Mouse (Mus musculus) MEL (cell line): ENCODE data around the gene Ints4. TPM values are rescaled to one million over a fixed set of nuclear protein-coding genes. Genes with fewer than 3 reads are reported as not detected.

Experiments used
- DNase-seq: peaks from one replicate; pipeline ENCODE4 v3.0.0; 2011; ENCODE audit warnings: low read depth, low spot score
- H3K27ac ChIP-seq: 2 replicates; pipeline ENCODE4 v1.5.1; 2012; ENCODE audit warnings: low read depth, mild to moderate bottlenecking, control low read depth, low read length, moderate library complexity; ENCODE audit not compliant: control insufficient read depth
- H3K27me3 ChIP-seq, 2 experiments: fragments of 150-350 bp in 1 of 2; sonication (generic) in 1 of 2; 2 replicates each; pipeline ENCODE4 v1.6.1; 2012; ENCODE audit warnings: low read length in 2 of 2, mild to moderate bottlenecking in 2 of 2, improper control_type of control experiment in 1 of 2, moderate library complexity in 1 of 2; ENCODE audit not compliant: insufficient read depth in 2 of 2, control insufficient read depth in 1 of 2
- H3K36me3 ChIP-seq, 2 experiments: 2 replicates each; pipeline ENCODE4 v1.6.1; 2012 to 2014; ENCODE audit warnings: low read length in 2 of 2, improper control_type of control experiment in 1 of 2, inconsistent platforms in 1 of 2, mild to moderate bottlenecking in 1 of 2; ENCODE audit not compliant: insufficient read depth in 2 of 2, control insufficient read depth in 1 of 2
- H3K4me1 ChIP-seq, 2 experiments: fragments of 150-350 bp in 1 of 2; sonication (generic) in 1 of 2; 2 replicates each; pipeline ENCODE4 v1.6.1; 2012; ENCODE audit warnings: low read length in 2 of 2, improper control_type of control experiment in 1 of 2, mild to moderate bottlenecking in 1 of 2; ENCODE audit not compliant: insufficient read depth in 2 of 2, control insufficient read depth in 1 of 2
- H3K4me3 ChIP-seq, 2 experiments: fragments of 150-350 bp in 1 of 2; sonication (generic) in 1 of 2; 2 replicates each; pipeline ENCODE4 v1.5.1; 2012; ENCODE audit warnings: low read depth in 2 of 2, low read length in 2 of 2, mild to moderate bottlenecking in 2 of 2, moderate library complexity in 2 of 2, control low read depth in 1 of 2, improper control_type of control experiment in 1 of 2; ENCODE audit not compliant: control insufficient read depth in 1 of 2, insufficient read depth in 1 of 2
- H3K79me2 ChIP-seq: 2 replicates; pipeline ENCODE4 v1.6.1; 2012; ENCODE audit warnings: mild to moderate bottlenecking, low read length, moderate library complexity; ENCODE audit not compliant: control insufficient read depth, poor library complexity, insufficient read depth
- H3K9ac ChIP-seq: 2 replicates; pipeline ENCODE4 v1.6.1; 2012; ENCODE audit warnings: low read depth, mild to moderate bottlenecking, control low read depth, low read length, moderate library complexity; ENCODE audit not compliant: control insufficient read depth, poor library complexity, severe bottlenecking
- H3K9me3 ChIP-seq: fragments of 150-350 bp; sonication (generic); replicated peaks from 2 replicates; pipeline ENCODE4 v1.6.1; 2012; ENCODE audit warnings: mild to moderate bottlenecking, low read length, improper control_type of control experiment, moderate library complexity; ENCODE audit not compliant: insufficient read depth
- BHLHE40 ChIP-seq: IDR thresholded peaks from 2 replicates; pipeline ENCODE4 v1.6.1; 2012; ENCODE audit warnings: low read depth, mild to moderate bottlenecking, inconsistent platforms, low read length, improper control_type of control experiment, borderline replicate concordance
- CHD1 ChIP-seq: IDR thresholded peaks from 2 replicates; pipeline ENCODE4 v1.6.1; 2012; ENCODE audit warnings: low read depth, mild to moderate bottlenecking, inconsistent platforms, low read length, improper control_type of control experiment
- CHD2 ChIP-seq: IDR thresholded peaks from 2 replicates; pipeline ENCODE4 v1.6.1; 2011; ENCODE audit warnings: low read length, improper control_type of control experiment
- CTCF ChIP-seq, 3 experiments: IDR thresholded peaks in 2 of 3; conservative IDR thresholded peaks in 1 of 3; 2 replicates each; pipeline ENCODE4 v1.5.1; 2011 to 2012; ENCODE audit warnings: low read length in 3 of 3, low read depth in 2 of 3, mild to moderate bottlenecking in 2 of 3, improper control_type of control experiment in 1 of 3, inconsistent platforms in 1 of 3, mixed read lengths in 1 of 3, moderate library complexity in 1 of 3; ENCODE audit not compliant: control insufficient read depth in 1 of 3, insufficient read depth in 1 of 3, poor library complexity in 1 of 3, severe bottlenecking in 1 of 3
- E2F4 ChIP-seq: IDR thresholded peaks from 2 replicates; pipeline ENCODE4 v1.6.1; 2011; ENCODE audit warnings: low read depth, low read length, improper control_type of control experiment, borderline replicate concordance
- ELF1 ChIP-seq: IDR thresholded peaks from 2 replicates; pipeline ENCODE4 v1.6.1; 2014; ENCODE audit warnings: low read depth, mild to moderate bottlenecking, inconsistent platforms, low read length, improper control_type of control experiment, moderate library complexity
- EP300 ChIP-seq, 2 experiments: IDR thresholded peaks; 2 replicates each; pipeline ENCODE4 v1.6.1; 2011; ENCODE audit warnings: improper control_type of control experiment in 2 of 2, low read length in 2 of 2, low read depth in 1 of 2, mild to moderate bottlenecking in 1 of 2
- ETS1 ChIP-seq: IDR thresholded peaks from 2 replicates; pipeline ENCODE4 v1.6.1; 2012; ENCODE audit warnings: low read depth, mild to moderate bottlenecking, inconsistent platforms, low read length, improper control_type of control experiment, moderate library complexity
- GABPA ChIP-seq: IDR thresholded peaks from 2 replicates; pipeline ENCODE4 v1.6.1; 2012; ENCODE audit warnings: low read depth, mild to moderate bottlenecking, inconsistent platforms, low read length, improper control_type of control experiment, moderate library complexity
- GATA1 ChIP-seq: IDR thresholded peaks from 2 replicates; pipeline ENCODE4 v1.6.1; 2011; ENCODE audit warnings: low read depth, low read length, improper control_type of control experiment
- JUND ChIP-seq: IDR thresholded peaks from 2 replicates; pipeline ENCODE4 v1.6.1; 2011; ENCODE audit warnings: low read depth, mild to moderate bottlenecking, improper control_type of control experiment, low read length
- KAT2A ChIP-seq: conservative IDR thresholded peaks from 2 replicates; pipeline ENCODE4 v1.6.1; 2012; ENCODE audit warnings: low read depth, low read length, improper control_type of control experiment, inconsistent platforms
- MAFK ChIP-seq: IDR thresholded peaks from 2 replicates; pipeline ENCODE4 v1.6.1; 2011; ENCODE audit warnings: low read depth, mild to moderate bottlenecking, low read length, improper control_type of control experiment, borderline replicate concordance
- MAX ChIP-seq: IDR thresholded peaks from 2 replicates; pipeline ENCODE4 v1.6.1; 2011; ENCODE audit warnings: low read length, improper control_type of control experiment
- MAZ ChIP-seq: IDR thresholded peaks from 2 replicates; pipeline ENCODE4 v1.6.1; 2012; ENCODE audit warnings: low read depth, mild to moderate bottlenecking, inconsistent platforms, low read length, improper control_type of control experiment
- MEF2A ChIP-seq: IDR thresholded peaks from 2 replicates; pipeline ENCODE4 v1.6.1; 2014; ENCODE audit warnings: low read depth, mild to moderate bottlenecking, inconsistent platforms, low read length, improper control_type of control experiment; ENCODE audit not compliant: poor library complexity, insufficient replicate concordance, severe bottlenecking; ENCODE audit errors: extremely low read depth
- MXI1 ChIP-seq: IDR thresholded peaks from 2 replicates; pipeline ENCODE4 v1.6.1; 2011; ENCODE audit warnings: mild to moderate bottlenecking, low read depth, low read length, improper control_type of control experiment
- MYB ChIP-seq: IDR thresholded peaks from 2 replicates; pipeline ENCODE4 v1.6.1; 2011; ENCODE audit warnings: mild to moderate bottlenecking, low read depth, low read length, improper control_type of control experiment
- NELFE ChIP-seq: IDR thresholded peaks from 2 replicates; pipeline ENCODE4 v1.6.1; 2011; ENCODE audit warnings: low read depth, low read length, improper control_type of control experiment
- NRF1 ChIP-seq: IDR thresholded peaks from 2 replicates; pipeline ENCODE4 v1.6.1; 2014; ENCODE audit warnings: low read depth, mild to moderate bottlenecking, inconsistent platforms, low read length, improper control_type of control experiment, moderate library complexity; ENCODE audit not compliant: poor library complexity, insufficient read depth, severe bottlenecking
- POLR2AphosphoS2 ChIP-seq: IDR thresholded peaks from 2 replicates; pipeline ENCODE4 v1.6.1; 2011; ENCODE audit warnings: low read length, improper control_type of control experiment
- POLR2AphosphoS5 ChIP-seq: IDR thresholded peaks from 2 replicates; pipeline ENCODE4 v1.6.1; 2012; ENCODE audit warnings: low read depth, borderline replicate concordance, mild to moderate bottlenecking, inconsistent platforms, low read length, moderate library complexity, mixed read lengths
- RAD21 ChIP-seq: IDR thresholded peaks from 2 replicates; pipeline ENCODE4 v1.6.1; 2011; ENCODE audit warnings: mild to moderate bottlenecking, low read depth, low read length, improper control_type of control experiment
- RCOR1 ChIP-seq: IDR thresholded peaks from 2 replicates; pipeline ENCODE4 v1.6.1; 2012; ENCODE audit warnings: low read depth, mild to moderate bottlenecking, inconsistent platforms, low read length, improper control_type of control experiment
- SIN3A ChIP-seq: IDR thresholded peaks from 2 replicates; pipeline ENCODE4 v1.6.1; 2012; ENCODE audit warnings: low read length, improper control_type of control experiment, inconsistent platforms
- SMC3 ChIP-seq: IDR thresholded peaks from 2 replicates; pipeline ENCODE4 v1.6.1; 2011; ENCODE audit warnings: low read depth, low read length, improper control_type of control experiment
- TAL1 ChIP-seq: IDR thresholded peaks from 2 replicates; pipeline ENCODE4 v1.6.1; 2012; ENCODE audit warnings: mild to moderate bottlenecking, inconsistent platforms, low read length, moderate library complexity, mixed read lengths
- TBP ChIP-seq: IDR thresholded peaks from 2 replicates; pipeline ENCODE4 v1.8.0; 2011; ENCODE audit warnings: low read depth, low read length, improper control_type of control experiment
- TCF12 ChIP-seq: IDR thresholded peaks from 2 replicates; pipeline ENCODE4 v1.6.1; 2014; ENCODE audit warnings: low read depth, mild to moderate bottlenecking, inconsistent platforms, low read length, improper control_type of control experiment, moderate library complexity
- UBTF ChIP-seq: IDR thresholded peaks from 2 replicates; pipeline ENCODE4 v1.6.1; 2012; ENCODE audit warnings: low read depth, mild to moderate bottlenecking, inconsistent platforms, low read length, improper control_type of control experiment, moderate library complexity, borderline replicate concordance; ENCODE audit not compliant: insufficient read depth
- USF1 ChIP-seq: IDR thresholded peaks from 2 replicates; pipeline ENCODE4 v1.6.1; 2014; ENCODE audit warnings: low read depth, mild to moderate bottlenecking, inconsistent platforms, low read length, improper control_type of control experiment, moderate library complexity
- USF2 ChIP-seq, 2 experiments: IDR thresholded peaks; 2 replicates each; pipeline ENCODE4 v1.6.1; 2011 to 2012; ENCODE audit warnings: improper control_type of control experiment in 2 of 2, low read length in 2 of 2, borderline replicate concordance in 1 of 2, inconsistent platforms in 1 of 2, low read depth in 1 of 2, mild to moderate bottlenecking in 1 of 2; ENCODE audit not compliant: insufficient read depth in 1 of 2
- ZC3H11A ChIP-seq: IDR thresholded peaks from 2 replicates; pipeline ENCODE4 v1.6.1; 2012; ENCODE audit warnings: low read depth, mild to moderate bottlenecking, inconsistent platforms, low read length, improper control_type of control experiment
- ZKSCAN1 ChIP-seq: IDR thresholded peaks from 2 replicates; pipeline ENCODE4 v1.6.1; 2012; ENCODE audit warnings: low read depth, mild to moderate bottlenecking, inconsistent platforms, low read length, improper control_type of control experiment, moderate library complexity
- ZMIZ1 ChIP-seq: IDR thresholded peaks from 2 replicates; pipeline ENCODE4 v1.6.1; 2012; ENCODE audit warnings: low read depth, mild to moderate bottlenecking, inconsistent platforms, low read length, improper control_type of control experiment, moderate library complexity
- ZNF384 ChIP-seq: IDR thresholded peaks from 2 replicates; pipeline ENCODE4 v1.6.1; 2012; ENCODE audit warnings: low read depth, mild to moderate bottlenecking, inconsistent platforms, low read length, improper control_type of control experiment
- polyA plus RNA-seq, 2 experiments: library from polyadenylated mRNA; stranded (reverse) in 1 of 2; unstranded in 1 of 2; fragments of >175 nt in 1 of 2; fragments of >200 nt in 1 of 2; gene quantifications; 2 replicates each; pipeline versions ENCODE4 v1.2.1 to v1.2.4; 2012; ENCODE audit warnings: low replicate concordance in 2 of 2, low read depth in 1 of 2; ENCODE audit not compliant: insufficient read length in 2 of 2, insufficient read depth in 1 of 2, missing spikeins in 1 of 2
- total RNA-seq: library from RNA; depleted of rRNA; stranded (reverse); fragments of 300-350 nt; gene quantifications from 2 replicates; pipeline ENCODE4 v1.2.3, GENCODE M21; 2012; rRNA removed

Ints4 gene
- total RNA-seq (52.9 and 53.7 TPM in 2 replicates), polyA plus RNA-seq (10 to 100 TPM in 1 of 2 experiments, not detected in 1; 73.9 TPM)

DNA sequence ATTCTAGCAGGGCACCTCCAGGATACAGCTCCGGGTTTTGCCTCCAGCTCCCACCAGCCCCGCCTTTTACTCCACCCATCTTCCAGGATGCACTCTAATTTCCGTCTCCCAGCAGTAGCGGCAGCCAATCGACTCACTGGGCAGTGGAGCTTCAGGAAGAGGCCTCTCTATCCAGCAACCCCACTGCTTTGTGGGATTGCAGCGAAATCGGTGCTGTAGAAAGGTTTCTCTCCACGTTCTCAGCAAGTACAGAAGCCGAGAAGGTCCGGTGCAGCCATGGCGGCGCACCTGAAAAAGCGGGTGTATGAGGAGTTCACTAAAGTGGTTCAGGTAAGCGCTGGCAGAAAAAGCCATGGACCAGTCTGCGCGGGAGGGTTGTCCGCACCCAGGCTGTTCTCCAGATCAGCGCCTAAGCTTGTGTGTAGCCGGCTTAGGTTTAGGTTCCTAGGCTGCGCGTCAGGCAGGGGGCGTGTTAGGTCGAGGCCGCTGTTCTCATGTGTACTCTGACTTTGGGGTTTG lies at the start of gene Ints4:
Ints4 (plus strand) TSS at position 136 of the 519 bp plus-strand sequence.
- Histone ChIP-seq H3K36me3 (peaks cover 0 to 8% of the 10 kb centered on the region in 2 experiments; a peak in 2 of 4 replicates), H3K9me3 (no peaks in the 10 kb centered on the region), H3K9ac (peak within 1 kb of the TSS; percentile 84), H3K4me1 (peaks cover 2 to 9% of the 10 kb centered on the region in 2 experiments; a peak in 2 of 4 replicates), H3K79me2 (peaks cover 18% of the 10 kb centered on the region), H3K27me3 (no peaks in the 10 kb centered on the region), H3K27ac (peak within 1 kb of the TSS; percentile 52), H3K4me3 (peak within 1 kb of the TSS; percentile 60 to 88)
- DNase-seq: peak; percentile 98
- TF ChIP-seq NRF1 (0 out of 2 replicates have a peak, but pooled peaks have one; percentile 16), POLR2AphosphoS2 (peak; percentile 75; the same call in 1 of the 2 replicates), CHD1 (no peak), EP300 (IDR thresholded peaks at IDR 0.05; ENCODE audit: low read depth in 1 of 2, low read length in 2 of 2) (no peak), JUND (no peak), ZNF384 (no peak), ZMIZ1 (no peak), CTCF (IDR thresholded peaks at IDR 0.05 in 2 of 3, conservative IDR thresholded peaks at IDR 0.05 in 1 of 3; ENCODE audit: control insufficient read depth in 1 of 3, insufficient read depth in 1 of 3, low read depth in 2 of 3, low read length in 3 of 3, poor library complexity in 1 of 3, severe bottlenecking in 1 of 3) (peak in 2 of 3 experiments; percentile 18 to 23; a peak in 2 of 6 replicates), ETS1 (no peak), TCF12 (peak; percentile 65; the same call in 1 of the 2 replicates), POLR2AphosphoS5 (no peak), CHD2 (no peak), TBP (peak; percentile 80; the same call in 1 of the 2 replicates), GABPA (no peak), MAFK (no peak), SMC3 (no peak), MAZ (peak; percentile 30; the same call in 1 of the 2 replicates), ELF1 (peak; percentile 98), ZKSCAN1 (no peak), SIN3A (peak; percentile 99), KAT2A (peak; percentile 91), RCOR1 (no peak), USF2 (IDR thresholded peaks at IDR 0.05; ENCODE audit: borderline replicate concordance in 1 of 2, insufficient read depth in 1 of 2, low read depth in 1 of 2, low read length in 2 of 2) (no peak), BHLHE40 (no peak), MYB (no peak), ZC3H11A (no peak), MXI1 (peak; percentile 94), NELFE (peak; percentile 87), RAD21 (no peak), E2F4 (no peak), USF1 (0 out of 2 replicates have a peak, but pooled peaks have one; percentile 25), MEF2A (no peak), TAL1 (no peak), GATA1 (no peak), MAX (peak; percentile 86), UBTF (no peak)
